Mouse (Mus musculus): ENCODE data around the gene Sprr2k. TPM values are rescaled to one million over a fixed set of nuclear protein-coding genes. Genes with fewer than 3 reads are reported as not detected.

Gene Sprr2k
- polyA plus RNA-seq (2012; fragmentation: generic; extraction: Trizol), result 1 to 10 TPM in 1 of 2 experiments, under 1 TPM in 1; 0.38 to 2.1 TPM

DNA sequence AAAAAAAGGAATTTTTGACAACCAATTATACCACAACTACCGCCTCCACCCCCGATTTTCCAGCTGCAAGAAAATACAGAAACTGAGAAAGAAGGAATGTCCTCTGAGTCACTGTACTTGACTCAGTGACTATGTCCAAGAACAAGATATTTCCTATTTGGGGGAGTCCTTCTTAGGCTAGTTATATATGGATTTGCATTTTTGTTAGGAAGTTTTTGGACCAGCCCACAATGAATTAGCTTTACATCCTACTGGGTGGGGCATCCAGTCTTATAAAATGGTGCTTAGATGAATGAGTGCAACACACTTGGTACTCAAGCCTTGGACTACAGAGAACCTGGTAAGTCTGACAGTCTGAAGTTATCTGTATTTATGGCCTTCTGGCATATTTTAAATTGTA, at the start of gene Sprr2k:
Gene Sprr2k (plus strand): TSS at position 301 of the 400 bp plus-strand sequence.

DNA sequence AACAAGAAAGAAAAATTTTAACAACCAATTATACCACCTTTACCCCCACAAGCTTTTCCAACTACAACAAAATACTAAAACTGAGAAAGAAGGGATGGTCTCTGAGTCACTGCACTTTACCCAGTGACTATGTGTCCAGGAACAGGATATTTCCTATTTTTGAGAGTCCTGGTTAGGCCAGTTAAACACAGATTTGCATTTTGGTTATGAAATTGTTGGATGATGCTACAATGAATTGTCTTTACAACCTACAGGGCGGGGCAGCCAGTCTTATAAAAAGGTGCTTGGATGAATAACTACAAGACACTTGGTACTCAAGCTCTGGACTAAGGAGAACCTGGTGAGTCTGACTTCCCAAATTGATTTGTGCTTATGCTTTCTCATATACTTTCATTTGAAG, 47.0 kb upstream of the Sprr2k start, which contains the start of gene Sprr2h:
Gene Sprr2h (plus strand): TSS at position 301 of the 400 bp plus-strand sequence.

DNA sequence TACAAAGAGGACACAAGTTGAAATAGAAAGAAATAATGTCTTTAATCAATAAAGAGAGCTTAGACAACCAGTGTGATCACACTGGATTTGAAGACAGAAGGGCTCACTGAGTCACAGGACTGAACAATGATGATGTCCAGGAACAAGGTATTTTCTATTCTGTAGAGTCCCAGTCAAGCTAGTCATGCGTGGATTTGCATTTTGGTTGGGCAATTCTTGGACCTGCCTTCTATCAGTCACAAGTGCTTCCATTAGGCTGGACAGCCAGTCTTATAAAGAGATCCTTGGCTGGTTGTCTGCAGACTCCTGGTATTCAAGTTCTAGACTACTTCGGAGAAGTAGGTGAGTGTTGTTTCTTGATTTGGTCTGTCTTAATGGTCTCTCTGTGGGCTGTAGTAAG, 24.7 kb upstream of the Sprr2k start, which contains the start of gene Sprr2i:
Gene Sprr2i (plus strand): TSS at position 301 of the 400 bp plus-strand sequence.

DNA sequence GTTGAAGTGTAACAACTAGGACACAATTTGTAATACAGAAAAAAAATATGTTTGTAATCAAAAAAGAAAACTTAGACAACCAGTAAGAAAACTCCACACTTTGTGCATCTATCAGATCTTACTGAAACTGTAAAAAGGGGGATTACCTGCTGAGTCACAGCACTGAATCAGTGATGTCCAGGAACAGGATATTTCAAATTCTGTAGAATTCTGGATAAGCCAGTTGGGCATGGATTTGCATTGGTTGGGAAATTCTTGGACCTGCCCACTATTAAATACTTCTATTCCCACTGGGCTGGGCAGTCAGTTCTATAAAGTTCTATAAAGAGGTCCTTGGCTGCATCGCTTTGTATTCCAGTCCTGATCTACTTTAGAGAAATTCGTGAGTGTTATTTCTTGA, 14.6 kb upstream of the Sprr2k start, which contains the start of gene Sprr2j-ps:
Gene Sprr2j-ps (plus strand): TSS at position 301 of the 400 bp plus-strand sequence.

DNA sequence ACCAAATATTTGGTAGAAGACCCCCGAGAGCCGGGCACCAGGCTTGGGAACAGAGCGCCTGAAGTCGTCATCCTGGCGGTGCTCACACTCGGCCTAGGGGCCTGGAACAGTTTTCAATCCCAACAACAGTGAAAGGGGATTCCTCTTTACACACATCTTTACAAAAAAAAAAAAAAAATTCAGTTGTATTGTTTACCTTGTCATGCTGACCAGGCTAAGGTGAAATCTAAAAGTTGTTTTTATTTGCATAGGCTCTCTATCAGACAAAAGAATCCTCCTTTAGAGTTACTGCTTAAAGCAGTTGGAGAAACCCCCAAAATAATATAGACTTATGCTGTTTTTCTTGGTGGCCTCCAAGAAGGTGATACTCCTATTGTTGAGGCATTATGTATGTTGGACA, 3.1 kb upstream of the Sprr2k start, which contains the start of gene Gm9774:
Gene Gm9774 (minus strand): TSS at position 101 of the 400 bp plus-strand sequence.

DNA sequence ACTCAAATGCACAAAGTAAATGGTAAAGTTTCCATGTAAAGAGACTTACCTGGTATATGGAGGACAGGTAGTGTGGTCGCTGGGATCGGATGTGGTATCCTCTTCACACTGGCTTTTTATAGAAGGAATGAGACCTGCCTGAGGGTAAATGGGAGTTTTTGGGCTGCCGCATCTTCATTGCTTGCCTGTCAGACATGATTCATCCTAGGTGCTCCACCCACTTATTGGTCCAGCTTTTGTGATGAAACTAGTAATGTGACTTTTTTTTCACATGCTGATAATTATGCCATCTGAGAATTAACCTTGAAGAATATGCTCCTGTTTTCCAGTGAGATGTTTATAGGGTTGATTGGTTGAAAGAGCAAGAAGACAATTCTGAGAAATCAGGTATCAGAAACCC, 6.3 kb downstream of the Sprr2k start, which contains the start of gene Sprr1b:
Gene Sprr1b (minus strand): TSS at position 101 of the 400 bp plus-strand sequence.

DNA sequence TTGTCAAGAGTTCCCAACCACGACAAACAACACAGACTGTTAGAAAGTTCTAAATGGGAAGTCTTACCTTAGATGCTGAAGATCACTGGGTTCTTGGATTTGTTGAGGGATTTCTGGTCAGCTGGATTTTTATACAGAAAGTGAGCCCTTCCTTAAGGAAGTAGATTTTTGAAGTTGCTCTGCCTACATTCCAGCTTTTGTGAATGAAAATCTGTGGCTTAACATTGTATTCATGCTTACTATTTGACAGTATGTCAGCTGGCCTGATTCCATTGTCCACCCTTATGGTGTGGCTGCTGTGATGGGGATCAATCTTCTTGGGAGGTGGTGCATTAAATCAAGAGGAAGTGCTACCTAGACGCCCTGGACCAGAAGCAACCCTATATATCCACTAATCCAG, 26.2 kb downstream of the Sprr2k start, which contains the start of gene Sprr3:
Gene Sprr3 (minus strand): TSS at position 101 of the 400 bp plus-strand sequence.

Other genes with a start within 250 kb of the Sprr2k start
- not detected for gene Sprr2a1, start 216.8 kb upstream of the Sprr2k start, polyA plus RNA-seq (2012; fragmentation: generic; extraction: Trizol)
- gene Sprr2a2, start 216.7 kb upstream of the Sprr2k start, polyA plus RNA-seq (2012; fragmentation: generic; extraction: Trizol), result under 1 TPM; 0.09 to 0.75 TPM
- gene Sprr2a3, start 147.2 kb upstream of the Sprr2k start, polyA plus RNA-seq (2012; fragmentation: generic; extraction: Trizol), result under 1 TPM in 1 of 2 experiments, not detected in 1; 0.06 TPM
- gene Sprr2b, start 116.0 kb upstream of the Sprr2k start, polyA plus RNA-seq (2012; fragmentation: generic; extraction: Trizol), result not detected
- not detected for gene Sprr2d, start 93.4 kb upstream of the Sprr2k start, polyA plus RNA-seq (2012; fragmentation: generic; extraction: Trizol)
- under 1 TPM in 1 of 2 experiments, not detected in 1; 0.05 TPM for gene Sprr2e, start 80.4 kb upstream of the Sprr2k start, polyA plus RNA-seq (2012; fragmentation: generic; extraction: Trizol)
- gene Sprr2f, start 67.4 kb upstream of the Sprr2k start, polyA plus RNA-seq (2012; fragmentation: generic; extraction: Trizol), result not detected
- under 1 TPM in 1 of 2 experiments, not detected in 1; 0.04 TPM for gene Sprr2h, start 46.9 kb upstream of the Sprr2k start, polyA plus RNA-seq (2012; fragmentation: generic; extraction: Trizol)
- gene Sprr2i, start 24.6 kb upstream of the Sprr2k start, polyA plus RNA-seq (2012; fragmentation: generic; extraction: Trizol), result not detected
- gene Sprr2j-ps, start 14.5 kb upstream of the Sprr2k start, polyA plus RNA-seq (2012; fragmentation: generic; extraction: Trizol), result under 1 TPM in 1 of 2 experiments, not detected in 1; 0.15 TPM
- 10 to 100 TPM in 1 of 2 experiments, 1 to 10 TPM in 1; 6.3 to 13.3 TPM for gene Gm9774, start 3.2 kb upstream of the Sprr2k start, polyA plus RNA-seq (2012; fragmentation: generic; extraction: Trizol)
- gene Sprr1b, start 6.2 kb downstream of the Sprr2k start, polyA plus RNA-seq (2012; fragmentation: generic; extraction: Trizol), result not detected
- gene Sprr3, start 26.1 kb downstream of the Sprr2k start, polyA plus RNA-seq (2012; fragmentation: generic; extraction: Trizol), result not detected
- gene Sprr1a, start 53.3 kb downstream of the Sprr2k start, polyA plus RNA-seq (2012; fragmentation: generic; extraction: Trizol), result 10 to 100 TPM in 1 of 2 experiments, 1 to 10 TPM in 1; 4.8 to 21.7 TPM
- gene Sprr4, start 67.9 kb downstream of the Sprr2k start, polyA plus RNA-seq (2012; fragmentation: generic; extraction: Trizol), result not detected
- not detected for gene 2310046K23Rik, start 101.9 kb downstream of the Sprr2k start, polyA plus RNA-seq (2012; fragmentation: generic; extraction: Trizol)
- under 1 TPM; 0.01 to 0.02 TPM for gene Ivl, start 141.2 kb downstream of the Sprr2k start, polyA plus RNA-seq (2012; fragmentation: generic; extraction: Trizol)
- gene Smcp, start 156.4 kb downstream of the Sprr2k start, polyA plus RNA-seq (2012; fragmentation: generic; extraction: Trizol), result not detected
- gene 2210017I01Rik, start 174.9 kb downstream of the Sprr2k start, polyA plus RNA-seq (2012; fragmentation: generic; extraction: Trizol), result not detected
- gene Lce6a, start 189.1 kb downstream of the Sprr2k start, polyA plus RNA-seq (2012; fragmentation: generic; extraction: Trizol), result not detected
- gene Lce1a1, start 215.7 kb downstream of the Sprr2k start, polyA plus RNA-seq (2012; fragmentation: generic; extraction: Trizol), result not detected
- not detected for gene Lce1b, start 224.3 kb downstream of the Sprr2k start, polyA plus RNA-seq (2012; fragmentation: generic; extraction: Trizol)
- not detected for gene Lce1a2, start 237.7 kb downstream of the Sprr2k start, polyA plus RNA-seq (2012; fragmentation: generic; extraction: Trizol)
- not detected for gene Lce1c, start 246.7 kb downstream of the Sprr2k start, polyA plus RNA-seq (2012; fragmentation: generic; extraction: Trizol)

All from C3H10T1/2 (cell line).